Mouse (Mus musculus) erythroblast, embryonic 14.5 days (primary cell): ENCODE measurements around the gene Rpp14.

Source experiments
- GATA1 ChIP-seq: IDR thresholded peaks from 2 replicates; pipeline ENCODE4 v1.6.1; 2012; ENCODE audit warnings: low read length, inconsistent platforms, mixed read lengths
- TAL1 ChIP-seq: IDR thresholded peaks from 3 replicates; pipeline ENCODE4 v1.6.1; 2012; ENCODE audit warnings: low read length, inconsistent platforms, mixed read lengths

DNA sequence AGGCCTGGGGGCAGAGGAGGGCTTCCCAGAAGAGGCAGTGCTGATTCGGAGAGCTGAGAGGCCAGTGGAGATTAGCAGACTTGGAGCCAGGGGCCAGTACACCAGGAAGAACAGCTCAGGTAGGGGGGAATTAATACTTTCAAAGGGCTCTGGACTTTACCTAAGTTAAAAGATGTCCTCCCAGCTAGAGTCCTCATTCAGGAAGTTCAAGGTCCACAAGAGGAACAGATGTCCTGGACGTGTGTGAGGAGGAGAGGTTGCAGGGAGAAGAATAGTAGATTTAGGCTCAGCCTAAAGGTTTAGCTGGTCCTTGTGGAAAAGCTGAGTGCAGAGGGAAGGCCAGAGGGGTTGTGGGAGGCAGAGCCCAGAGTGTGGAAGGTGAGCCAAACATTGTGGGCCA is 54.1 kb downstream of the Rpp14 start:
- TF ChIP-seq TAL1 (no peak), GATA1 (no peak)
